Mouse (Mus musculus) heart, adult 2 months (tissue): ENCODE results near the gene 9130213A22Rik. TPM values are rescaled to one million over a fixed set of nuclear protein-coding genes. Genes with fewer than 3 reads are reported as not detected.

ENCODE experiments used
- DNase-seq, 2 experiments: peaks; one replicate each; pipeline ENCODE4 v3.0.0; 2021
- H3K27ac ChIP-seq: fragments of 200-600 bp; 2 replicates; pipeline ENCODE4 v1.8.1; 2022
- H3K27me3 ChIP-seq: fragments of 200-500 bp; 2 replicates; pipeline ENCODE4 v1.6.1; 2012; ENCODE audit warnings: mild to moderate bottlenecking, low read length, inconsistent platforms, mixed read lengths; ENCODE audit not compliant: control insufficient read depth, insufficient read depth
- H3K36me3 ChIP-seq: fragments of 200-500 bp; 2 replicates; pipeline ENCODE4 v1.6.1; 2012; ENCODE audit warnings: low read length, inconsistent platforms; ENCODE audit not compliant: control insufficient read depth, insufficient read depth
- H3K4me1 ChIP-seq: fragments of 200-500 bp; 2 replicates; pipeline ENCODE4 v1.6.1; 2011; ENCODE audit warnings: low read length; ENCODE audit not compliant: control insufficient read depth, insufficient read depth
- H3K4me3 ChIP-seq: fragments of 200-600 bp; 2 replicates; pipeline ENCODE4 v1.8.1; 2022
- H3K79me2 ChIP-seq: fragments of 200-500 bp; replicated peaks from 2 replicates; pipeline ENCODE4 v1.6.1; 2012; ENCODE audit warnings: mild to moderate bottlenecking, inconsistent platforms, low read length, moderate library complexity, mixed read lengths; ENCODE audit not compliant: control insufficient read depth, insufficient read depth
- H3K9ac ChIP-seq: fragments of 200-500 bp; 2 replicates; pipeline ENCODE4 v1.6.1; 2012; ENCODE audit warnings: low read depth, mild to moderate bottlenecking, control low read depth, inconsistent platforms, low read length, mixed read lengths
- CTCF ChIP-seq: fragments of 200-600 bp; IDR thresholded peaks from 2 replicates; pipeline ENCODE4 v1.8.1; 2022; ENCODE audit warnings: antibody characterized with exemption, mild to moderate bottlenecking, moderate library complexity
- EP300 ChIP-seq: fragments of 200-500 bp; IDR thresholded peaks from 2 replicates; pipeline ENCODE4 v1.6.1; 2011; ENCODE audit warnings: low read depth, low read length, control low read depth; ENCODE audit not compliant: insufficient read depth
- POLR2A ChIP-seq: fragments of 200-500 bp; IDR thresholded peaks from 2 replicates; pipeline ENCODE4 v1.6.1; 2011; ENCODE audit warnings: mild to moderate bottlenecking, low read depth, low read length, control low read depth; ENCODE audit not compliant: insufficient read depth
- WGBS: fragments of 180-500 bp; shearing (Covaris S2); methylation state at CpG from one replicate; pipeline ENCODE4 v1.1.7; 2018; 5-methylcytosine and 5-hydroxymethylcytosine counted together
- intact Hi-C: fragments of 180-260 bp; cut with DNase I; formaldehyde crosslinking; loops from one replicate; pipeline ENCODE4 v1.15.1; 2025
- polyA plus RNA-seq: library from polyadenylated mRNA; depleted of rRNA; stranded (reverse); fragments of >200 nt; gene quantifications from 2 replicates; pipeline ENCODE4 v1.2.3, GENCODE M21; 2012; rRNA removed
- total RNA-seq, 2 experiments: library from RNA; stranded (reverse); gene quantifications; 2 replicates each; pipeline ENCODE4 v1.2.3; 2021

9130213A22Rik gene
- total and polyA plus RNA-seq, 3 experiments: 0.21 to 0.82 (median 0.23) TPM

DNA sequence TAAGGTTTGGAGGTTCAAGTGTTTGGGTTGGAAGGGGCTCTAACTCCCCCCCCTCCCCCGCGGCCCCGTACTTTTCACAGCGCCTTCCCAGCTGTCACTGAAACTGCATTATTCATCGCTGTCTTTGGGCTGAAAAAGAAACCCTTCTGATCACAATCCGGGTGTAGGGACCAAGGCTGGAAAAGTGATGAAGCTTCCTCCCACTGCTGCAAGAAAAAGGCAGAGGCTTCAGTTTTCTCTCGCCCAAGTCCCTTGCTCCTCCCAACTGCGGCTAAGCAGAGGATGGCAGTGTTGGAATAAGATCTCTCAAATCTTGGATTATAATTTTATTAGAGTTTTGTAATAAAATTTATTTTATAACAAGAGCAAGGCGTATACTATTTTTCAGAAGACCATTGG, 49.7 kb downstream of the 9130213A22Rik start:
- Histone ChIP-seq H3K27ac (peak overlapping the region; percentile 95), H3K4me1 (peaks cover 6% of the 10 kb centered on the region), H3K27me3 (no peaks in the 10 kb centered on the region), H3K36me3 (no peaks in the 10 kb centered on the region), H3K4me3 (peak overlapping the region; percentile 44; the same call in 1 of the 2 replicates), H3K79me2 (no peaks in the 10 kb centered on the region), H3K9ac (peak overlapping the region; percentile 73)
- TF ChIP-seq POLR2A: no peak
- no peak for TF ChIP-seq CTCF
- no peak for TF ChIP-seq EP300
- WGBS: 12% methylated on average over 9 of the region's 9 CpGs
- DNase-seq: no peak
- intact Hi-C loops: loop anchor here (2.0 kb wide), 1 partner anchor 16 kb away; the partner anchor contains the start of gene Vamp2

DNA sequence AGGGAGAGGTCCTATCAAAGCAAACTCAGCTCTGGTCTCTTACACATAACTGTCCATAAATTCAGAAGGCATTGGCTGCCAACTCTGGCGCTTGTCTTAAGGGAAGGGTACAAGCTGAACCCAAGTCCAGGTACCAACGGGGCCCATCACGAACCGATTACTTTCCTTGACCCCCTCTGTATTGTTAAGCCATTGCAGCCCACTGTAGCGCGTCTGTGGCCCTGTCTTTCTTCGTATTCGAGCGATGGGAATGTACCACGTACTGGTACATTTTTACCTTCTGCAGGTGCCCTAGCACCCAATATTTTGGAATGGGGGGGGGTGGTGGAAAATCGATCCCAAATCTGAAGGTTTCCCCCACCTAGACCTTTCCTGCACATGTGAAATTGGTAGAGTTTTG, 50.2 kb downstream of the 9130213A22Rik start:
- no peaks in the 10 kb centered on the region for H3K79me2 ChIP-seq
- intact Hi-C loops: loop anchor here (2.0 kb wide), 1 partner anchor 17 kb away; the partner anchor contains the start of gene Vamp2
- H3K27ac ChIP-seq: no peak overlapping the region
- H3K9ac ChIP-seq: no peak overlapping the region
- H3K27me3 ChIP-seq: no peaks in the 10 kb centered on the region
- no peaks in the 10 kb centered on the region for H3K36me3 ChIP-seq
- peaks cover 8% of the 10 kb centered on the region for H3K4me1 ChIP-seq
- no peak overlapping the region for H3K4me3 ChIP-seq
- WGBS: 85% methylated on average over 11 of the region's 11 CpGs
- DNase-seq: no peak
- TF ChIP-seq EP300: no peak
- TF ChIP-seq CTCF: no peak
- TF ChIP-seq POLR2A: no peak

DNA sequence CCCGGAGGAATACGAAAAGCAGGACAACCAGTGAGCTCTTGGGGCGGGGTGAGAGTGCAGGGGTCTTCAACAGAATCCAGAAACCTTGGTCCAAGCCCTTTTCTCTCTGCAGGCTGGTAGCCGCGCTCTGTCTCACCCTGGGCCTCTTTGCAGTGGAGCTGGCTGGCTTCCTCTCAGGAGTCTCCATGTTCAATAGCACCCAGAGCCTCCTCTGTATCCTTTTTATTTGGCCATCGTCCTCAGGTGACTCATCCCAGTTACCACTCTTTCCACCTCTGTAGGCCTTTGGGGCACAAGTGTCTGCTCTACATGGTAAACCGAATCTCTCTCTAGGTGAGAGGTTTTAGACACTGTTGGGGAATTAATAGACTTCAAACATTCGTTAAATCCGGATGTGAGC, 51.1 kb downstream of the 9130213A22Rik start:
- intact Hi-C loops: no loop called here
- peaks cover 13% of the 10 kb centered on the region for H3K4me1 ChIP-seq
- DNase-seq: no peak
- no peaks in the 10 kb centered on the region for H3K79me2 ChIP-seq
- no peak for TF ChIP-seq POLR2A
- no peak for TF ChIP-seq EP300
- TF ChIP-seq CTCF: no peak
- peak overlapping the region; percentile 67 for H3K4me3 ChIP-seq
- H3K27me3 ChIP-seq: no peaks in the 10 kb centered on the region
- peak overlapping the region; percentile 62 for H3K9ac ChIP-seq
- no peaks in the 10 kb centered on the region for H3K36me3 ChIP-seq
- H3K27ac ChIP-seq: peak overlapping the region; percentile 89
- WGBS: 37% methylated on average over 9 of the region's 9 CpGs

DNA sequence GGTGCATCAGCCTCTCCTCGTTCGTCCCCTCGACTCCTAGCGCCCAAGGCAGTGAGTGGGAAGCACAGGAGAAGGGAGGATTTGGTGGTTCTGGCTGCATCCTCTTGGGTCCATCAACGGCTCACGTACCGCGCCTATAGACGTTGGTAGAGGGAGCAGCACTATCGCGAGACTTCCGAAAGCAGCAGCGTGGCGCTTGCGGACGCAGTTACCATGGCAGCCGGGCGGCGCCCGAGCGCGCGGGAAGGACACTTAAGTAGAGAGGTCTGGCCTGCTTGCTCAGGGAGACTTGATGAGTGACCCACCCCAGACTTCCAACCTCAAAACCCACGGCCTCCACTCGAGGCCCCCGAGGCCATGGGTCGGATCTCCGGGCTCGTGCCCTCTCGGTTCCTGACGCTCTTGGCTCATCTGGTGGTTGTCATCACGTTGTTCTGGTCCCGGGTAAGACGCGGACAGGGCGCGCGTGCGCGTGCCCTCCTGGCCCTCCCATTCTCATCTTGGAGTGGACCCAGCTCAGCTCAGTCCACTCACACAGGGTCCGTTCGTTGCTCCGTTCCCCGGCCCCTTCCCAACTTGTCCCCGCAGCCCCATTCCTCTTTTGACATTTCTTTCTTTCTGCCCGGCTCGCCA, 51.7 kb downstream of the 9130213A22Rik start, which contains the start of gene Tmem107:
Gene Tmem107 (plus strand): TSS at position 217 of the 633 bp plus-strand sequence.
- under 1% methylated on average over 47 of the region's 47 CpGs for WGBS
- H3K9ac ChIP-seq: peak within 1 kb of the TSS; percentile 77
- peak; percentile 93 to 96 for DNase-seq
- intact Hi-C loops: no loop called here
- peak within 1 kb of the TSS; percentile 67 for H3K4me3 ChIP-seq
- TF ChIP-seq CTCF (peak; percentile 18; the same call in 1 of the 2 replicates), POLR2A (peak; percentile 98), EP300 (0 out of 2 replicates have a peak, but pooled peaks have one; percentile 10)
- H3K79me2 ChIP-seq: no peaks in the 10 kb centered on the region
- peaks cover 16% of the 10 kb centered on the region for H3K4me1 ChIP-seq
- peak within 1 kb of the TSS; percentile 89 for H3K27ac ChIP-seq
- H3K27me3 ChIP-seq: no peaks in the 10 kb centered on the region
- H3K36me3 ChIP-seq: no peaks in the 10 kb centered on the region

DNA sequence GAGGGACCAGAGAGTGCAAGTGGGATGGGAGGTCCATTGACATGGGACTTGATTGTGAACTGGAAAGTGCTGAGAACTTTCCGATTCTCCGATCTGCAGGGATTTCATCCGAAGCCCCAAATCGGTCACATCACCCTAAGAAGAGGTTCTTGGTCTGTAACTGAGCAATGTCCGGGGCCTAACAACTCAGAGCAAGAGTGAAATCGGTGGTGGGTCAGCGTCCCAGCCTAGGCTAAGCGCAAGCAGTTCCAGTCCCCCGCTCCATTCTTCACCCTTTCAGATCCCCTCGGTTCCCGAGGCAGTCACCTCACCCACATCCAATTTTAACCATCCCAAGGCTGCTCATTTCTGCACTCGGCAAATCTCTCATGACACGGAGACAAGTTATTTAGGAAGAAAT, 52.3 kb downstream of the 9130213A22Rik start:
- TF ChIP-seq CTCF (no peak), POLR2A (no peak), EP300 (no peak)
- no peaks in the 10 kb centered on the region for H3K79me2 ChIP-seq
- 0% methylated on average over 13 of the region's 13 CpGs for WGBS
- H3K4me3 ChIP-seq: peak overlapping the region; percentile 67
- peak overlapping the region; percentile 89 for H3K27ac ChIP-seq
- peak overlapping the region; percentile 77 for H3K9ac ChIP-seq
- intact Hi-C loops: no loop called here
- H3K27me3 ChIP-seq: no peaks in the 10 kb centered on the region
- no peak for DNase-seq
- H3K36me3 ChIP-seq: no peaks in the 10 kb centered on the region
- peaks cover 16% of the 10 kb centered on the region for H3K4me1 ChIP-seq

Other genes with a start within 250 kb of the 9130213A22Rik start
- gene Rnf222, start 234.0 kb downstream of the 9130213A22Rik start, total RNA-seq: under 1 TPM; 0.07 to 0.13 TPM
- 0.12 TPM in 2 replicates for gene Rnf222, start 234.0 kb downstream of the 9130213A22Rik start, polyA plus RNA-seq
- 100 to 1,000 TPM; 648 to 707 TPM for gene Rpl26, start 221.0 kb downstream of the 9130213A22Rik start, total RNA-seq
- 494 and 639 TPM in 2 replicates for gene Rpl26, start 221.0 kb downstream of the 9130213A22Rik start, polyA plus RNA-seq
- gene Odf4, start 195.5 kb downstream of the 9130213A22Rik start, total RNA-seq: not detected
- 0.25 and 0.41 TPM in 2 replicates for gene Odf4, start 195.5 kb downstream of the 9130213A22Rik start, polyA plus RNA-seq
- 10 to 100 TPM; 27.8 to 28.5 TPM for gene Arhgef15, start 165.1 kb downstream of the 9130213A22Rik start, total RNA-seq
- 52.9 and 77.3 TPM in 2 replicates for gene Arhgef15, start 165.1 kb downstream of the 9130213A22Rik start, polyA plus RNA-seq
- gene Slc25a35, start 154.5 kb downstream of the 9130213A22Rik start, total RNA-seq: 1 to 10 TPM; 4.2 to 5.3 TPM
- gene Slc25a35, start 154.5 kb downstream of the 9130213A22Rik start, polyA plus RNA-seq: 21.6 and 24.2 TPM in 2 replicates
- 100 to 1,000 TPM in 1 of 2 experiments, 10 to 100 TPM in 1; 80.7 to 100 TPM for gene Rangrf, start 147.4 kb downstream of the 9130213A22Rik start, total RNA-seq
- gene Rangrf, start 147.4 kb downstream of the 9130213A22Rik start, polyA plus RNA-seq: 145 and 169 TPM in 2 replicates
- gene Pfas, start 114.1 kb downstream of the 9130213A22Rik start, total RNA-seq: 1 to 10 TPM; 5.9 to 6.4 TPM
- 8.5 and 11.5 TPM in 2 replicates for gene Pfas, start 114.1 kb downstream of the 9130213A22Rik start, polyA plus RNA-seq
- gene Ctc1, start 106.7 kb downstream of the 9130213A22Rik start, total RNA-seq: 10 to 100 TPM; 10.7 to 15.7 TPM
- gene Ctc1, start 106.7 kb downstream of the 9130213A22Rik start, polyA plus RNA-seq: 21.5 and 26.8 TPM in 2 replicates
- gene Aurkb, start 76.9 kb downstream of the 9130213A22Rik start, total RNA-seq: under 1 TPM; 0.21 to 0.59 TPM
- gene Aurkb, start 76.9 kb downstream of the 9130213A22Rik start, polyA plus RNA-seq: 0.61 and 1.1 TPM in 2 replicates
- gene Borcs6, start 62.9 kb downstream of the 9130213A22Rik start, total RNA-seq: 10 to 100 TPM; 15.3 to 17.8 TPM
- 13.0 and 14.2 TPM in 2 replicates for gene Borcs6, start 62.9 kb downstream of the 9130213A22Rik start, polyA plus RNA-seq
- gene Tmem107, start 51.8 kb downstream of the 9130213A22Rik start, total RNA-seq: 1 to 10 TPM; 5.6 to 6.6 TPM
- 15.9 and 26.1 TPM in 2 replicates for gene Tmem107, start 51.8 kb downstream of the 9130213A22Rik start, polyA plus RNA-seq
- gene Vamp2, start 34.1 kb downstream of the 9130213A22Rik start, total RNA-seq: 10 to 100 TPM; 63.4 to 70.8 TPM
- gene Vamp2, start 34.1 kb downstream of the 9130213A22Rik start, polyA plus RNA-seq: 83.0 and 90.0 TPM in 2 replicates
- gene Per1, start 27.4 kb downstream of the 9130213A22Rik start, total RNA-seq: 10 to 100 TPM; 44.4 to 79.8 TPM
- 18.0 and 36.4 TPM in 2 replicates for gene Per1, start 27.4 kb downstream of the 9130213A22Rik start, polyA plus RNA-seq
- under 1 TPM in 1 of 2 experiments, not detected in 1; 0.11 TPM for gene Hes7, start 2.2 kb downstream of the 9130213A22Rik start, total RNA-seq
- gene Hes7, start 2.2 kb downstream of the 9130213A22Rik start, polyA plus RNA-seq: 0.10 TPM in 1 of 2 replicates, not detected in the other
- gene Aloxe3, start 3.3 kb upstream of the 9130213A22Rik start, total RNA-seq: under 1 TPM; 0.05 to 0.07 TPM
- gene Aloxe3, start 3.3 kb upstream of the 9130213A22Rik start, polyA plus RNA-seq: 0.16 TPM in 1 of 2 replicates, not detected in the other
- not detected for gene Alox12b, start 34.4 kb upstream of the 9130213A22Rik start, total RNA-seq
- 0.04 TPM in 1 of 2 replicates, not detected in the other for gene Alox12b, start 34.4 kb upstream of the 9130213A22Rik start, polyA plus RNA-seq
- 1 to 10 TPM in 1 of 2 experiments, under 1 TPM in 1; 0.84 to 1.6 TPM for gene Alox8, start 75.3 kb upstream of the 9130213A22Rik start, total RNA-seq
- gene Alox8, start 75.3 kb upstream of the 9130213A22Rik start, polyA plus RNA-seq: 0.68 TPM in 1 of 2 replicates, not detected in the other
- 1 to 10 TPM; 1.6 to 1.8 TPM for gene Gucy2e, start 114.4 kb upstream of the 9130213A22Rik start, total RNA-seq
- 0.06 TPM in 2 replicates for gene Gucy2e, start 114.4 kb upstream of the 9130213A22Rik start, polyA plus RNA-seq
- gene Cntrob, start 201.2 kb upstream of the 9130213A22Rik start, total RNA-seq: 1 to 10 TPM; 2.3 to 2.5 TPM
- 3.0 and 4.0 TPM in 2 replicates for gene Cntrob, start 201.2 kb upstream of the 9130213A22Rik start, polyA plus RNA-seq
- gene Trappc1, start 201.4 kb upstream of the 9130213A22Rik start, total RNA-seq: 10 to 100 TPM; 45.5 to 48.0 TPM
- 46.6 and 84.3 TPM in 2 replicates for gene Trappc1, start 201.4 kb upstream of the 9130213A22Rik start, polyA plus RNA-seq
- under 1 TPM; 0.11 to 0.23 TPM for gene Kcnab3, start 203.7 kb upstream of the 9130213A22Rik start, total RNA-seq
- 0.53 and 0.61 TPM in 2 replicates for gene Kcnab3, start 203.7 kb upstream of the 9130213A22Rik start, polyA plus RNA-seq
- gene Rnf227, start 217.9 kb upstream of the 9130213A22Rik start, total RNA-seq: under 1 TPM; 0.31 to 0.36 TPM
- 0.51 and 0.82 TPM in 2 replicates for gene Rnf227, start 217.9 kb upstream of the 9130213A22Rik start, polyA plus RNA-seq
- 10 to 100 TPM; 18.3 to 20.2 TPM for gene Chd3, start 246.8 kb upstream of the 9130213A22Rik start, total RNA-seq
- gene Chd3, start 246.8 kb upstream of the 9130213A22Rik start, polyA plus RNA-seq: 20.3 and 22.2 TPM in 2 replicates